Mouse (Mus musculus) mouse embryonic stem cell (cell line): Measurements from ENCODE around the gene Sdc3.

Experiments
- in situ Hi-C, 2 experiments: fragments of 300-500 bp; cut with MboI; formaldehyde crosslinking; loops; 1 replicate in 1 of 2; 3 replicates in 1 of 2; pipeline ENCODE4 v1.14.3; 2019 to 2020; ENCODE audit warnings: low sequenced_read_pairs in 2 of 2, low pct_unique_long_range_greater_than_20kb in 1 of 2, mixed read lengths in 1 of 2; ENCODE audit not compliant: unreplicated experiment in 1 of 2

Gene Sdc3

GRCm38 (mm10) chr4:130792376-130793179 is at the start of gene Sdc3:
TSS of gene Sdc3 (plus strand) at chr4:130792537.
- in situ Hi-C loops, result no loop called here

GRCm38 (mm10) chr4:130744058-130744457 is 48.3 kb upstream of the Sdc3 start:
- in situ Hi-C loops, result no loop called here

GRCm38 (mm10) chr4:130745561-130746306 is 46.6 kb upstream of the Sdc3 start:
- in situ Hi-C loops, result no loop called here

GRCm38 (mm10) chr4:130749566-130749965 is 42.8 kb upstream of the Sdc3 start:
- in situ Hi-C loops, result no loop called here

- in situ Hi-C loops, result no loop called here
These were observed 40.4 kb upstream of the Sdc3 start for GRCm38 (mm10) chr4:130751966-130752365.

- in situ Hi-C loops, result no loop called here
These were observed 39.7 kb upstream of the Sdc3 start for GRCm38 (mm10) chr4:130752591-130752990.

- in situ Hi-C loops, result no loop called here
These were observed 38.6 kb upstream of the Sdc3 start for GRCm38 (mm10) chr4:130753755-130754154.

GRCm38 (mm10) chr4:130754776-130755175 is 37.6 kb upstream of the Sdc3 start:
- in situ Hi-C loops, result no loop called here

GRCm38 (mm10) chr4:130759875-130760274 is 32.5 kb upstream of the Sdc3 start:
- in situ Hi-C loops, result no loop called here

GRCm38 (mm10) chr4:130761809-130762208 is 30.5 kb upstream of the Sdc3 start:
- in situ Hi-C loops, result no loop called here

GRCm38 (mm10) chr4:130765399-130766160 is 26.8 kb upstream of the Sdc3 start:
- in situ Hi-C loops, result no loop called here

GRCm38 (mm10) chr4:130766387-130766786 is 25.9 kb upstream of the Sdc3 start:
- in situ Hi-C loops, result no loop called here

- in situ Hi-C loops, result no loop called here
These were observed 25.4 kb upstream of the Sdc3 start for GRCm38 (mm10) chr4:130766926-130767325.

GRCm38 (mm10) chr4:130773899-130774298 is 18.4 kb upstream of the Sdc3 start:
- in situ Hi-C loops, result no loop called here

GRCm38 (mm10) chr4:130774822-130775221 is 17.5 kb upstream of the Sdc3 start:
- in situ Hi-C loops, result no loop called here

- in situ Hi-C loops, result no loop called here
These were observed 14.7 kb upstream of the Sdc3 start for GRCm38 (mm10) chr4:130777647-130778046.

- in situ Hi-C loops, result no loop called here
These were observed 13.3 kb upstream of the Sdc3 start for GRCm38 (mm10) chr4:130779037-130779436.

- in situ Hi-C loops, result no loop called here
These were observed 9.8 kb upstream of the Sdc3 start for GRCm38 (mm10) chr4:130782492-130782891.

GRCm38 (mm10) chr4:130784755-130785154 is 7.6 kb upstream of the Sdc3 start:
- in situ Hi-C loops, result loop anchor here (5.0 kb wide), 3 partner anchors 93 to 168 kb away; no protein-coding TSS in a partner anchor
